Mouse (Mus musculus) kidney, adult 9 months (tissue): Measurements from ENCODE around the gene Magi2.

Experiments used
- DNase-seq: peaks from one replicate; pipeline ENCODE4 v3.0.0; 2022

The Magi2 gene

DNA sequence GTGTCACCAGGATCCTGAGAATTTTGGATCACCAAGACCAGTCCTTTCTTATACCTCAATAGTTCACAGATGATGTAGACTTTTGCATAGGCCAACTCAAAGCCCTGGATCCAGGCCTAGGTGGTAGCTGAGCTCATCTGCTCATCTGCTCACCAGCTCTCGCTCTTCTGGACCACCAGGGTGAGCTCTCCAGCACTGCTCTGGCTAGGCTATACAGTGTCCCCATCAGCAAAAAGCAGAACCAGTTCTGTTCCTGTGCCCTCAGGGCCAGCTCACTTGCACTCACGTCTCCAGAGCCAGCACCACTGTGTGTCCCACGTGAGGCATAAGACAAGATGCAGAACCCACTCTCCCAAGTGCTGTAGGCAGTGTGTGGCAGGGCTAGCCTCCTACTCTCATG, 747.0 kb downstream of the Magi2 start:
- DNase-seq, result no peak

DNA sequence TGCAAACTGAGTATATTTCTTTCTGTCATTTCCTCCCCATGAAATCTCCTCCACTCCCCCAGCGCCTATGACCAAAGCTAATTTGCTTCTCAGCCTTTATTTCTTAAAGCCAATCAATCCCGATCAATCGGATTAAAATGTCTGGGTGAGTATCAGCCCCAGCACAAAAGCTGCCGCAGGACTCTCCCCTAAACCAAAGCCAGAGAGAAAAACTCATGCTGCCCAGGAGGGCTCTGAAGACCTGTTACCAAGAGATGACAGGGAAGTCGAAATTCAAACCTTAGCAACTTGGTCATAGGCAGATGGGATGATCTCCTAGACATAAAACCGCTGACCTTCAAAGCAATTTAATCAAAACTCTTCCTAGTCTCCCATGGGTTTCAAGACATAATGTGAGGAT, 754.7 kb downstream of the Magi2 start:
- DNase-seq, result no peak

DNA sequence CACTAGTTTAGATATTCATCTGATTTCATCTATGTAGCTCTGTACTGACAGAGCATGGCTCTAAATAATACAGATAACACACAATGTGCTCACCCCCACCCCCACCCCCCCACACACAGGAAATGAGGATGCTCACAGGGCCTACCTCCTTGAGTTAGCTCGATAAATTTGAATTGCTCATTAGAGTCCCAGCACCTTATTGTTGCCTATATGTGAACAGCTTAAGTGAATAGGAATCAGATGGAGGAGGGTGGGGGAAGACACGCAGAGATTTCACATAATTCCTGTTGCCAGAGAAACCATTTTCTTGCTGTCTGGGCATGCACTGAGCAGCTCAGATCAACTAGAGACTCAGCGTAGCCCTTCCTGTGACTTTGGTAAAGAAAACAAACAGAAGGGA, 755.2 kb downstream of the Magi2 start:
- DNase-seq, result no peak

GRCm38 (mm10) chr5:19999486-19999885, 772.6 kb downstream of the Magi2 start:
- no peak for DNase-seq

GRCm38 (mm10) chr5:19999912-20000311, 773.1 kb downstream of the Magi2 start:
- no peak for DNase-seq

GRCm38 (mm10) chr5:20006616-20007015, 779.8 kb downstream of the Magi2 start:
- DNase-seq, result no peak

- no peak for DNase-seq
Measured at GRCm38 (mm10) chr5:20007246-20007645, 780.4 kb downstream of the Magi2 start.

GRCm38 (mm10) chr5:20010210-20010609, 783.4 kb downstream of the Magi2 start:
- DNase-seq, result no peak

DNA sequence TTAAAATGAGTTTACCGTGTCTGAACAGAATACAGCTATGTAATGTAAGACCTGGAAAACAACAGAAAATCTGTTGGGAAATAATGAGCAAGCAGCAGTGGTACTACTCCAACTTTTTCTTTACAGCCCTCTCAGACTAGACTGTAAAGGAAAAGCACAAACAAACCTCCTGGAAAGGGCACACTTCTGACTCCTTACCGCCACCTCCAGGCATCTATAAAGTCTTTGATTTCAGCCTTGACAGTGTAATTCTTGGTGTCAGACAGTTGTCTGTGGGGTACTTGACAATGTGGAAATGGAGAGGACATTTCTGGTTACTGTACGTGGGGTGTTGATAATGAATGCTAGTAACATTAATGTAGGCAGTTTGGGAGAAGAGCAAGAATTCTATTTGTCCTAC, 791.2 kb downstream of the Magi2 start:
- peak; percentile 5 for DNase-seq

- no peak for DNase-seq
Measured at GRCm38 (mm10) chr5:20046649-20047048, 819.8 kb downstream of the Magi2 start.

DNA sequence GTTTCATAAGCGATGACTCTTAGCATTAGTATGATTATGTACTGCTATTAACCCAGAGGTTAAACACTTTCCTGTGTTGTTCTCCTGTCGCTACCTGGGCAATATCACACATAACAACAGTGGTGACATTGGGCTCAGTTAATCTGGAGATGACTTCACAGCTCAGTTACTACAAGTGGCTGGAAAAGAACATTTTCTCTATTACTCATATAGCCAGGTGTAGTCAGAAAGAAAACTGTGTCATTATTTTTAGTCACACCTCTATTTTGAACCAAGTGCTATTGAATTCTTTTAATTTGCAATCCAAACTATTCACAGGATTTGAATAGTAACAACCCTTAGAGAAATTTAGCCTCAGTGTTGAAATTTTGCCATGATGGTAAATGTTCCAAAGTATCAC, 821.5 kb downstream of the Magi2 start:
- DNase-seq, result no peak

DNA sequence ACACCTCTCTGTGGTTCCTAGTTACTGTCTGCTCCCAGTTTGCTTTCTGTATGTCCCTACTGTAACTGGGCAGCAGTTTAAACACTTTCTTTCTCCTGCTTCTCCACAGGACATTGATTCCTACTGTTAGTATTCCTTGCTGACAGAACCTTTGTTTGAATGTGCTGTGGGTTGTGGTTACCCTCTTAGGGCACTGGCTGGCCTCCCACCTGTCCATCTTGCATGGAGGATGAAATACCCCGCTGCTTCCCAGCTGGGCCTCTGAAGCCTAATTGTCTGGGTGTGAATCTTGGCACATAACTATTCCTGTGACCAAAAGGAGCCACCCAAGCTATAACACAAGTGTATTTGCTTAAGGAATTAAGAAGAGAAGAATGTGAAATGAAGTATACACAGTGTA, 823.4 kb downstream of the Magi2 start:
- no peak for DNase-seq

DNA sequence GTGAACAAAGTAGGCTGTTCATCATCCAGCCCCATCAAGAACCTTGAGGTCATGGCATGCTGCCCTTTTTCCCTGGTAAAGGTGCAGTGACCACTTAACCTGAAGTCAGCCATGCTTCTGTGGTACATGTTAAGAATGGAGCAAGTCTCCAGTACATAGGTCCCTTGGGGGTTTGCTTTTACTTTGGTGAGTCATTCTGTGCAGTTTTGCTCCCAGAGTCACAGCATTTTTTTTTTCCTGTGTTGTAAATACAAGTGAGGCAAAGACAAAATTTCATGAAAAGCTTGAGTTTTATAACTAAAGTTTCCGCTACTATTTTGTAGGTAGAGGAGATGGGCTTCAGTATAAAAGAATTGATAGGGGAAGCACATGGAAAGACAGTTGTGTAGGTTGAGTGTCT, 828.2 kb downstream of the Magi2 start:
- DNase-seq, result no peak

- peak; percentile 69 for DNase-seq
Measured at GRCm38 (mm10) chr5:20056074-20056842, 829.4 kb downstream of the Magi2 start.

DNA sequence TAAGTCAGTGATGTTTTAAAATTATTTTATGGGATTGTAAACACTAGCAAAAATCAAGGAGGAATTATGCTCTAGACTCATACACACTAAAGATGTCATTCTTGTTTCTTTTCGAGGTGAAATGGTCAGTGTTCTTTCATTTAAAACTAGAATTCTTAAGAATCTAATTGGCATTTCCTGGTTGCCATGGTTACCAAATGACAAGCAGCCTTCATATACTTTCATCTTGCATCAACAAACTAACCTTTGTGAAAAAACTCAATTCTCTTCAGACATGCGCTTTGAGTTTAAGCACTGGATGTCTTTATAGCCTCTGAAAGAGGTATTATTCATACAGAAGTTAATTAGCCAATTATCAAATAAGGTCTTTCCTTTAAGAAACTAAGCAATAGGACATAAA, 830.0 kb downstream of the Magi2 start:
- DNase-seq, result no peak

GRCm38 (mm10) chr5:20062011-20062410, 835.2 kb downstream of the Magi2 start:
- no peak for DNase-seq

GRCm38 (mm10) chr5:20065081-20065480, 838.2 kb downstream of the Magi2 start:
- DNase-seq, result no peak

DNA sequence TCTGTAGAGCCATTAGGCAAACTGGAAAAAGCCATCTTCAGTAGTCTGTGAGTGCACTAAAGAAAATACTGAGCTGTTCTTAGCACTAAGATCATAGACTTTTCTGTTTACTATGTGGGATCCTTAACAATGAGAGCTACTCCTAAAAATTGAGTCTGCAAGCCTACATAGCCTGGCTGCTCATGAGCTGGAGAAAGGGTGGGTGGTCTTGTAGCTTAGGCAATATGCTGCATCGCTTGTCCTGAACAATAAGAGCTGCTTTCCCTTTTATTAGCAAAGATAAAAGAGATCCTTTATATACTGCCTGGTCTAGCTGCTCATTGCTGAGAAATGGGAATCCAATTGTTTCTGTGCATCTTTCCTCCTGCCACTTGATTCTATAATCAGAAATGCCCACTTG, 841.7 kb downstream of the Magi2 start:
- no peak for DNase-seq

GRCm38 (mm10) chr5:20068921-20069486, 842.2 kb downstream of the Magi2 start:
- no peak for DNase-seq

- DNase-seq, result no peak
Measured at GRCm38 (mm10) chr5:20074101-20074500, 847.3 kb downstream of the Magi2 start.

DNA sequence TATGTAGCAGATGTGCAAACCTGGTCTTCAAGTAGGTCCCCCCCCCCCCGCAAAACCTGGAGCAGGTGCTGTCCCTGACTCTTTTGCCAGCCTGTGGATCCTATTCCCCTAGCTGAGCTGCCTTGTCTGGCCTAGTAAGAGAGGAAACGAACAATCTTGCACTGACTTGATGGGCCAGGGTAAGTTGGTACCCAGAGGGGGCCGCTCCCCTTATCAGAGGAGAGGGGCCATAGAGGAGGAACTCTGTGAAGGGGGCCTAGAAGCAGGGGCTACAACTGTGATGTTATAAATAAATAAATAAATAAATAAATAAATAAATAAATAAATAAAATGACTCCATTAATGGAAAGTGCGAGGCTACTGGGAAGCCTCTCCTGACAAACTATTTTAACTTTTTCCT, 848.0 kb downstream of the Magi2 start:
- DNase-seq, result no peak

DNA sequence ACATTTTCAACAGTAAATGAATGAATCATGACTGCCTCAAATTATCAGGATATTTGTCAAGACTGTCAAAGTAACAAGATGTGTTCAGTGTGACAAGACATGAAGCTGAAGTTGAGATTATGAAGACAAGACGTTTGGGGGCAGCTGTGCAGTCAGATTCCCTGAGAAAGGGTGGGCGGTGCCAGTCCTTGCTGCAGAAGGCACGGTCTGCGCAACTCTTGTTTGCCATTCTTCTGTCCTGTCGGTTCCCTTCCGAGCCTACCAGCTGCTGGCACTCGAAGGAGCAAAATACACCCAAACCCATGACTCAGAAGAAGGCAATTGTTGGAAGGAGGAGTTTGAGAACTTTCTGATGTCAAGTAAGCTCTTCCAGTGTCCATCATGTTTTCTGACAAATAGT, 852.1 kb downstream of the Magi2 start:
- DNase-seq, result no peak

- no peak for DNase-seq
Measured at GRCm38 (mm10) chr5:20080605-20081309, 853.9 kb downstream of the Magi2 start.

DNA sequence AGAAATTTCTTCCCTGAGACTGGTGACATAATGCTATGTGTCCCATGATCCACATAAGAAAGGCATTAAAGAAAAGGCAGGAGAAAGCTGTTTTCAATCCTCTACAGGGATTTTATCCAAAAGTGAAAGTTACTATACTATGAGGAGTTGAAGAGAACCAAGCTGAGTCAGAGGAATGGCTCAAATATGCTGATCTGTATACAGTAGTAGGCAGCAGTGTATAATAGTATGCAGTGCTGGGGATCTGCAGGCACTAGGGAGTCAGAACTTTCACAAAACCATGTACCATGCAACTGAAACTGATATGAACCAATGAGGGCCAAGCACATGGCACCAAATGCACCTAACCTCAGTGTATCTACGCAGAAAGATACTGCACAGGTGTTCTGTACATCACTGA, 855.5 kb downstream of the Magi2 start:
- DNase-seq, result no peak
